Mouse (Mus musculus) Patski (cell line): Measurements from ENCODE around the gene Uqcrc1. TPM values are rescaled to one million over a fixed set of nuclear protein-coding genes. Genes with fewer than 3 reads are reported as not detected.

ENCODE experiments used
- ATAC-seq: fragments of 100-300 bp; one replicate; pipeline ENCODE4 v1.8.0; 2021
- CTCF ChIA-PET: fragments of 350-600 bp; sonication (Branson Sonifier 250); formaldehyde crosslinking; loops from one replicate; lab custom pipeline; 2022; ENCODE audit warnings: inconsistent platforms; lab: Charles Lee
- POLR2A ChIA-PET: fragments of 350-600 bp; sonication (Branson Sonifier 250); formaldehyde crosslinking; loops from one replicate; lab custom pipeline; 2022; ENCODE audit warnings: antibody characterized with exemption, inconsistent platforms; lab: Charles Lee
- DNase-seq: peaks from one replicate; pipeline ENCODE4 v3.0.0-alpha.2; 2011; ENCODE audit warnings: low read depth, low spot score
- H3K27me3 ChIP-seq: fragments of 371-371 bp; one replicate; pipeline ENCODE4 v1.5.1; 2021
- CTCF ChIP-seq: fragments of 100-300 bp; IDR thresholded peaks from one replicate; pipeline ENCODE4 v1.5.1; 2021
- in situ Hi-C: fragments of 300-500 bp; cut with MboI; formaldehyde crosslinking; loops from 3 replicates; pipeline ENCODE4 v1.11.1; 2018; ENCODE audit warnings: low pct_unique_long_range_greater_than_20kb, mixed read lengths
- polyA plus RNA-seq: library from polyadenylated mRNA; unstranded; gene quantifications from one replicate; pipeline ENCODE4 v1.2.3, GENCODE M21; 2021

Uqcrc1 gene
- polyA plus RNA-seq, 1 experiment from 2014 or later: 440 TPM

- CTCF ChIA-PET: no interaction called here
- no peak for TF ChIP-seq CTCF
- DNase-seq (no peak), ATAC-seq (no peak)
- POLR2A ChIA-PET: no interaction called here
- in situ Hi-C loops: no loop called here
- H3K27me3 ChIP-seq: no peaks in the 10 kb centered on the region
Observed at GRCm38 (mm10) chr9:108998287-108999166, 62.1 kb downstream of the Uqcrc1 start.

GRCm38 (mm10) chr9:108999167-108999526 lies 62.7 kb downstream of the Uqcrc1 start:
- H3K27me3 ChIP-seq: no peaks in the 10 kb centered on the region
- no peak for DNase-seq
- in situ Hi-C loops: no loop called here
- CTCF ChIA-PET: no interaction called here
- ATAC-seq: no peak
- POLR2A ChIA-PET: no interaction called here
- no peak for TF ChIP-seq CTCF

Other genes with a start within 250 kb of the Uqcrc1 start
- gene Prkar2a, start 247.3 kb upstream of the Uqcrc1 start, polyA plus RNA-seq: 30.9 TPM
- 89.9 TPM for gene Ip6k2, start 152.8 kb upstream of the Uqcrc1 start, polyA plus RNA-seq
- 15.9 TPM for gene Nckipsd, start 128.3 kb upstream of the Uqcrc1 start, polyA plus RNA-seq
- gene Celsr3, start 110.3 kb upstream of the Uqcrc1 start, polyA plus RNA-seq: 0.06 TPM
- gene Slc26a6, start 83.3 kb upstream of the Uqcrc1 start, polyA plus RNA-seq: 7.8 TPM
- not detected for gene Tmem89, start 22.0 kb upstream of the Uqcrc1 start, polyA plus RNA-seq
- gene Col7a1, start 17.0 kb downstream of the Uqcrc1 start, polyA plus RNA-seq: 9.1 TPM
- 0.18 TPM for gene Ucn2, start 49.4 kb downstream of the Uqcrc1 start, polyA plus RNA-seq
- 7.2 TPM for gene Pfkfb4, start 55.1 kb downstream of the Uqcrc1 start, polyA plus RNA-seq
- 86.9 TPM for gene Shisa5, start 101.9 kb downstream of the Uqcrc1 start, polyA plus RNA-seq
- gene Trex1, start 123.1 kb downstream of the Uqcrc1 start, polyA plus RNA-seq: 18.1 TPM
- gene Atrip, start 137.5 kb downstream of the Uqcrc1 start, polyA plus RNA-seq: 10.3 TPM
- gene Ccdc51, start 145.9 kb downstream of the Uqcrc1 start, polyA plus RNA-seq: 8.4 TPM
- 188 TPM for gene Tma7, start 146.0 kb downstream of the Uqcrc1 start, polyA plus RNA-seq
- gene Plxnb1, start 158.8 kb downstream of the Uqcrc1 start, polyA plus RNA-seq: 0.40 TPM
- not detected for gene Fbxw21, start 225.4 kb downstream of the Uqcrc1 start, polyA plus RNA-seq